Mouse (Mus musculus): ENCODE measurements around the gene Ttll13.

- TF ChIP-seq POLR2A (IDR thresholded peaks at IDR 0.05; ENCODE audit: control insufficient read depth, extremely low read depth, insufficient read depth, low read length, poor library complexity) (no peak), CTCF (IDR thresholded peaks at IDR 0.05; ENCODE audit: borderline replicate concordance, control insufficient read depth, extremely low read depth, insufficient read depth, low read length, poor library complexity) (no peak)
Measured at GRCm38 (mm10) chr7:80284391-80284790, 38.2 kb downstream of the Ttll13 start.

Data from thymus, adult 2 months (tissue).